Mouse (Mus musculus): ENCODE results near the gene Tmem80. TPM values are rescaled to one million over a fixed set of nuclear protein-coding genes. Genes with fewer than 3 reads are reported as not detected.

The Tmem80 gene
- total and polyA plus RNA-seq, 2 experiments from 2014 or later = 33.2 to 34.7 TPM

- no peak for TF ChIP-seq CTCF (IDR thresholded peaks at IDR 0.05; ENCODE audit: low read depth)
- WGBS = 78% methylated on average over 10 of the region's 10 CpGs
- no peaks in the 10 kb centered on the region for H3K27me3 ChIP-seq (ENCODE audit: insufficient read depth, low read length)
- no peaks in the 10 kb centered on the region for H3K36me3 ChIP-seq (ENCODE audit: insufficient read depth)
- no peak overlapping the region for H3K4me2 ChIP-seq (ENCODE audit: low read depth)
- no peaks in the 10 kb centered on the region for H3K4me1 ChIP-seq (ENCODE audit: insufficient read depth)
- DNase-seq (no peak), ATAC-seq (no peak)
- no peak overlapping the region for H3K27ac ChIP-seq (ENCODE audit: low read depth, low read length)
- no peak overlapping the region for H3K9ac ChIP-seq
- H3K9me3 ChIP-seq (ENCODE audit: low read length) = no peaks in the 10 kb centered on the region
- H3K4me3 ChIP-seq (ENCODE audit: low read depth, low read length) = no peak overlapping the region
Measured at GRCm38 (mm10) chr7:141341689-141342226, 14.2 kb downstream of the Tmem80 start.

GRCm38 (mm10) chr7:141343230-141343629, 15.7 kb downstream of the Tmem80 start:
- Histone ChIP-seq H3K27ac (ENCODE audit: low read depth, low read length) (no peak overlapping the region), H3K4me2 (ENCODE audit: low read depth) (no peak overlapping the region), H3K27me3 (ENCODE audit: insufficient read depth, low read length) (no peaks in the 10 kb centered on the region), H3K9ac (no peak overlapping the region), H3K4me3 (ENCODE audit: low read depth, low read length) (no peak overlapping the region), H3K36me3 (ENCODE audit: insufficient read depth) (no peaks in the 10 kb centered on the region), H3K9me3 (ENCODE audit: low read length) (no peaks in the 10 kb centered on the region), H3K4me1 (ENCODE audit: insufficient read depth) (no peaks in the 10 kb centered on the region)
- 62% methylated on average over 2 of the region's 2 CpGs for WGBS
- DNase-seq = no peak
- no peak for TF ChIP-seq CTCF (IDR thresholded peaks at IDR 0.05; ENCODE audit: low read depth)
- no peak for ATAC-seq

- H3K4me1 ChIP-seq (ENCODE audit: insufficient read depth) = no peaks in the 10 kb centered on the region
- no peak overlapping the region for H3K4me3 ChIP-seq (ENCODE audit: low read depth, low read length)
- H3K36me3 ChIP-seq (ENCODE audit: insufficient read depth) = no peaks in the 10 kb centered on the region
- no peak overlapping the region for H3K4me2 ChIP-seq (ENCODE audit: low read depth)
- no peak for DNase-seq
- ATAC-seq = no peak
- TF ChIP-seq CTCF (IDR thresholded peaks at IDR 0.05; ENCODE audit: low read depth) = no peak
- no peak overlapping the region for H3K27ac ChIP-seq (ENCODE audit: low read depth, low read length)
- H3K9me3 ChIP-seq (ENCODE audit: low read length) = no peaks in the 10 kb centered on the region
- WGBS = 80% methylated on average over 7 of the region's 7 CpGs
- no peaks in the 10 kb centered on the region for H3K27me3 ChIP-seq (ENCODE audit: insufficient read depth, low read length)
- H3K9ac ChIP-seq = no peak overlapping the region
Measured at GRCm38 (mm10) chr7:141343696-141344095, 16.2 kb downstream of the Tmem80 start.

GRCm38 (mm10) chr7:141344787-141345186, 17.2 kb downstream of the Tmem80 start:
- Histone ChIP-seq H3K4me1 (ENCODE audit: insufficient read depth) (no peaks in the 10 kb centered on the region), H3K4me2 (ENCODE audit: low read depth) (no peak overlapping the region), H3K36me3 (ENCODE audit: insufficient read depth) (no peaks in the 10 kb centered on the region), H3K4me3 (ENCODE audit: low read depth, low read length) (no peak overlapping the region), H3K27me3 (ENCODE audit: insufficient read depth, low read length) (no peaks in the 10 kb centered on the region), H3K27ac (ENCODE audit: low read depth, low read length) (no peak overlapping the region), H3K9me3 (ENCODE audit: low read length) (no peaks in the 10 kb centered on the region), H3K9ac (no peak overlapping the region)
- ATAC-seq (no peak), DNase-seq (no peak)
- TF ChIP-seq CTCF (IDR thresholded peaks at IDR 0.05; ENCODE audit: low read depth) = no peak
- WGBS = 90% methylated on average over 5 of the region's 5 CpGs

- Histone ChIP-seq H3K9me3 (ENCODE audit: low read length) (no peaks in the 10 kb centered on the region), H3K27me3 (ENCODE audit: insufficient read depth, low read length) (no peaks in the 10 kb centered on the region), H3K27ac (ENCODE audit: low read depth, low read length) (no peak overlapping the region), H3K4me1 (ENCODE audit: insufficient read depth) (0 out of 2 replicates have a peak, but pooled peaks cover 8% of the 10 kb centered on the region), H3K9ac (no peak overlapping the region), H3K4me3 (ENCODE audit: low read depth, low read length) (no peak overlapping the region), H3K4me2 (ENCODE audit: low read depth) (no peak overlapping the region), H3K36me3 (ENCODE audit: insufficient read depth) (no peaks in the 10 kb centered on the region)
- TF ChIP-seq CTCF (IDR thresholded peaks at IDR 0.05; ENCODE audit: low read depth) = no peak
- no peak for DNase-seq
- WGBS = 84% methylated on average over 6 of the region's 6 CpGs
- ATAC-seq = no peak
Measured at GRCm38 (mm10) chr7:141351061-141351460, 23.5 kb downstream of the Tmem80 start.

GRCm38 (mm10) chr7:141355051-141355450, 27.5 kb downstream of the Tmem80 start:
- peak; percentile 49 for DNase-seq
- no peak overlapping the region for H3K27ac ChIP-seq (ENCODE audit: low read depth, low read length)
- 52% methylated on average over 8 of the region's 8 CpGs for WGBS

GRCm38 (mm10) chr7:141355626-141356326, 28.2 kb downstream of the Tmem80 start:
- H3K27me3 ChIP-seq (ENCODE audit: insufficient read depth, low read length) = no peaks in the 10 kb centered on the region
- peak; percentile 43 for TF ChIP-seq CTCF (IDR thresholded peaks at IDR 0.05; ENCODE audit: low read depth)
- DNase-seq = no peak
- 0 out of 2 replicates have a peak, but pooled peaks cover 8% of the 10 kb centered on the region for H3K4me1 ChIP-seq (ENCODE audit: insufficient read depth)
- no peak overlapping the region for H3K4me3 ChIP-seq (ENCODE audit: low read depth, low read length)
- H3K9me3 ChIP-seq (ENCODE audit: low read length) = no peaks in the 10 kb centered on the region
- H3K4me2 ChIP-seq (ENCODE audit: low read depth) = no peak overlapping the region
- H3K27ac ChIP-seq (ENCODE audit: low read depth, low read length) = no peak overlapping the region
- ATAC-seq = peak; percentile 48
- WGBS = 44% methylated on average over 12 of the region's 12 CpGs
- H3K36me3 ChIP-seq (ENCODE audit: insufficient read depth) = no peaks in the 10 kb centered on the region
- H3K9ac ChIP-seq = no peak overlapping the region

More at GRCm38 (mm10) chr7:141355051-141355450, 27.5 kb downstream of the Tmem80 start:
- Histone ChIP-seq H3K4me2 (ENCODE audit: low read depth) (no peak overlapping the region), H3K9me3 (ENCODE audit: low read length) (no peaks in the 10 kb centered on the region), H3K27me3 (ENCODE audit: insufficient read depth, low read length) (no peaks in the 10 kb centered on the region), H3K36me3 (ENCODE audit: insufficient read depth) (no peaks in the 10 kb centered on the region), H3K9ac (no peak overlapping the region), H3K4me1 (ENCODE audit: insufficient read depth) (0 out of 2 replicates have a peak, but pooled peaks cover 8% of the 10 kb centered on the region), H3K4me3 (ENCODE audit: low read depth, low read length) (no peak overlapping the region)
- ATAC-seq = peak; percentile 76
- no peak for TF ChIP-seq CTCF (IDR thresholded peaks at IDR 0.05; ENCODE audit: low read depth)
